Mouse (Mus musculus): ENCODE results near the gene Mkrn3. TPM values are rescaled to one million over a fixed set of nuclear protein-coding genes. Genes with fewer than 3 reads are reported as not detected.

Gene Mkrn3
- polyA plus RNA-seq, 1 experiment from 2014 or later = 23.8 TPM

DNA sequence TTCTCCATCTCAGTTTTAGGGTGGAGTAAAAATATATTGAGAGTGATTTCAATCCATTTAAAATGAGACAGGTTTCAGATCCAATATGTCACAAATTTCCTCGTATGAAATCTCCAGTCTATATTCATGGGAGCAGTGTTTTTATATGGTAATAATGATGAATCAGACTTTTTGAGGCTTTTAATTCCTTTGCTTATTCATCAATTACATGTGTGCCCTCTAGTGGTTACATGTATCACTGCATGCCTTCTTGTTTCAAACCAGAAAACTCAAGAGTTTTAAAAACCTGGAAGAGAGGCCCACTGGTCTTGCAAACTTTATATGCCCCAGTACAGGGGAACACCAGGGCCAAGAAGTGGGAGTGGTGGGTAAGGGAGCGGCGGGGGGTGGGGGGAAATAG lies 13.3 kb upstream of the Mkrn3 start:
- ATAC-seq = no peak
- WGBS = 32% methylated on average over 3 of the region's 3 CpGs
- no peaks in the 10 kb centered on the region; the same call in 1 of the 2 replicates for H3K9me3 ChIP-seq (ENCODE audit: control insufficient read depth, low read length)

DNA sequence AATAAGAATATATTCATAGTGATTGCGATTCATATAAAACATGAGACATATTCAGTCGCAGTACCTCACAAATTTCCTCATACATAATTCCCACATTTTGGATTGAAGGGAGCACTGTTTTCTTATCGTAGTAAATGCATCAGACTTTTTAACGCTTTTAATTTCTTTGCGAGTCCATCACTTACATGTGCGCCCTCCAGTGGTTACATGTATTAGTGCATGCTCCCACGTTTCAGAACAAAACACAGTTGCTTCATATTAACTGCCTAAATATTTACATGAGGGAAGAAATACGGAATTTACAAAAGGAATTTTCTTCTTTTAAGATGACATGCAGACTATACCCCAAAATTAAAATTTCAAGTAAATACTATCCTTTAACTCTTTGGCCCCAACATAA lies 8.4 kb upstream of the Mkrn3 start:
- Histone ChIP-seq H3K9me3 (ENCODE audit: control insufficient read depth, low read length) (no peaks in the 10 kb centered on the region; the same call in 1 of the 2 replicates), H3K27ac (ENCODE audit: low read depth, low read length) (no peak overlapping the region), H3K9ac (ENCODE audit: low read depth, low read length) (no peak overlapping the region), H3K36me3 (ENCODE audit: control insufficient read depth, insufficient read depth, low read length) (no peaks in the 10 kb centered on the region), H3K4me2 (ENCODE audit: low read length) (peak overlapping the region; percentile 36; the same call in 1 of the 2 replicates), H3K27me3 (replicated peaks; ENCODE audit: control insufficient read depth, insufficient read depth, low read length) (no peaks in the 10 kb centered on the region), H3K4me1 (ENCODE audit: control insufficient read depth, insufficient read depth, low read depth, low read length) (no peaks in the 10 kb centered on the region), H3K4me3 (ENCODE audit: low read length) (no peak overlapping the region)
- ATAC-seq = no peak
- 23% methylated on average over 8 of the region's 8 CpGs for WGBS

More for the DNA sequence above, 13.3 kb upstream of the Mkrn3 start:
- no peak overlapping the region for H3K4me3 ChIP-seq (ENCODE audit: low read length)
- H3K4me1 ChIP-seq (ENCODE audit: control insufficient read depth, insufficient read depth, low read depth, low read length) = no peaks in the 10 kb centered on the region
- no peak overlapping the region for H3K9ac ChIP-seq (ENCODE audit: low read depth, low read length)
- no peaks in the 10 kb centered on the region for H3K36me3 ChIP-seq (ENCODE audit: control insufficient read depth, insufficient read depth, low read length)
- H3K27ac ChIP-seq (ENCODE audit: low read depth, low read length) = no peak overlapping the region
- no peak overlapping the region for H3K4me2 ChIP-seq (ENCODE audit: low read length)
- H3K27me3 ChIP-seq (replicated peaks; ENCODE audit: control insufficient read depth, insufficient read depth, low read length) = no peaks in the 10 kb centered on the region

DNA sequence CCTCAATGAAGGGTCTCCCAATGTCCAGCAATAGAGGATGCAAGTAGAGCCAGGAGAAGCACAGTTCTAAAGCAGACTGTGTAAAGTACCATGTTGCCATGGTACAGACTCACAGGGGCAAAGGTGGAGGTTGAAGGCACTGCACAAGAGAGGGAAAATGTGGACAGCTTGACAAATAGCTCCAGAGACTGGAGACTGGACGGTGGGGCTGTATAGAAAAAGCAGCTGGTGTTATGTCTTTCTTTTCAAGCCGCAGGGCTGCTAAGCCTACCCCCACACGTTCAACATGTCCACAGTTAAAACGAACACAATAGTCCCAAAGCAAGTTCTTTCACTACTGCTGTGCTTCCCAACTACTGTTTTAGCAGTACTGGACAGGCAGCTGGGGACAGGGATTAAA lies 3.3 kb upstream of the Mkrn3 start:
- Histone ChIP-seq H3K4me1 (ENCODE audit: control insufficient read depth, insufficient read depth, low read depth, low read length) (no peaks in the 10 kb centered on the region), H3K4me2 (ENCODE audit: low read length) (no peak overlapping the region), H3K36me3 (ENCODE audit: control insufficient read depth, insufficient read depth, low read length) (no peaks in the 10 kb centered on the region), H3K9me3 (ENCODE audit: control insufficient read depth, low read length) (no peaks in the 10 kb centered on the region), H3K27ac (ENCODE audit: low read depth, low read length) (no peak overlapping the region), H3K4me3 (ENCODE audit: low read length) (no peak overlapping the region), H3K9ac (ENCODE audit: low read depth, low read length) (no peak overlapping the region), H3K27me3 (replicated peaks; ENCODE audit: control insufficient read depth, insufficient read depth, low read length) (no peaks in the 10 kb centered on the region)
- no peak for ATAC-seq
- 13% methylated on average over 4 of the region's 4 CpGs for WGBS

DNA sequence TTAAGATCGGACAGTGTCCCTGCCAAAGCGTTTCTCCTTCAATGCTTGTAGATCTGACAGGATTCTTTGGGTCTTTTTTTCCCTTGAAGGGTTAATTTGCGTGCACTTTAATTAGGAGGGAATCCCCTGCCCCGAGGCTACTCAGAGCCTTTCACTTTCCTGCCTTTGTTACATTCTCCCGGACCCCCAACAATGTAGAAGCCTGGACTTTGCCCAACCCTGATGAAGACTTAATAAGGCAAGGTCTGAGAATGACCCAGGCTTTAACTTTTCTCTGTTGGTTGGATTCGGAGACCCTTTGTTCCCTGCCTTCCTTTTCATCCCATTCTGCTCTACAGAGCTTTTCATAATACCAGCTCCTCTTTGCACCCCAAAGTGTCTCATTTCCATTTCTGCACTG lies 627 bp upstream of the Mkrn3 start:
- H3K27me3 ChIP-seq (replicated peaks; ENCODE audit: control insufficient read depth, insufficient read depth, low read length) = no peaks in the 10 kb centered on the region
- H3K27ac ChIP-seq (ENCODE audit: low read depth, low read length) = peak overlapping the region; percentile 81
- H3K4me2 ChIP-seq (ENCODE audit: low read length) = peak overlapping the region; percentile 33
- peaks cover 4% of the 10 kb centered on the region; the same call in 1 of the 2 replicates for H3K4me1 ChIP-seq (ENCODE audit: control insufficient read depth, insufficient read depth, low read depth, low read length)
- ATAC-seq = no peak
- H3K9ac ChIP-seq (ENCODE audit: low read depth, low read length) = peak overlapping the region; percentile 20
- no peaks in the 10 kb centered on the region; the same call in 1 of the 2 replicates for H3K9me3 ChIP-seq (ENCODE audit: control insufficient read depth, low read length)
- 49% methylated on average over 6 of the region's 6 CpGs for WGBS
- H3K36me3 ChIP-seq (ENCODE audit: control insufficient read depth, insufficient read depth, low read length) = no peaks in the 10 kb centered on the region
- H3K4me3 ChIP-seq (ENCODE audit: low read length) = peak overlapping the region; percentile 52

DNA sequence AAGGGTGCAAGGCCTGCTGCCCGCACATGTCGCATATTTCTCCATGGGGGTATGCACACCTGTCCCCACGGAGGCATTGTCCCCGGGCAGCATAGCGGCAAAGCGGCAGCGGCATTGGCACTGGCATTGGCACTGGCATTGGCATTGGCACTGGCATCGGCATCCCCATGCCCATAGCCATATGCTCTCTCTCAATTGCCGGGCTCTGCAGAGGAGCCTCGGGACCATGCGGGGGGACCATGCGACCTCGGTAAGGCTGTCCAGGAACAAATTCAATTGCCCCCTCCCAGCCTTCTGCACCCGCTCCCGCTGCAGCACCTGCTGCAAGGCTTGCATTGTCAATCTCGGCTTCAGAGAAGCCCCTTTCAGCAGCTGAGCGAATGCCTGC lies 840 bp downstream of the Mkrn3 start:
- whole genome bisulfite sequencing = 42% methylated on average over 17 of the region's 17 CpGs
- Histone ChIP-seq H3K36me3 (ENCODE audit: control insufficient read depth, insufficient read depth, low read length) (no peaks in the 10 kb centered on the region), H3K27me3 (replicated peaks; ENCODE audit: control insufficient read depth, insufficient read depth, low read length) (no peaks in the 10 kb centered on the region), H3K4me3 (ENCODE audit: low read length) (peak overlapping the region; percentile 52), H3K9ac (ENCODE audit: low read depth, low read length) (peak overlapping the region; percentile 64), H3K4me2 (ENCODE audit: low read length) (peak overlapping the region; percentile 68), H3K4me1 (ENCODE audit: control insufficient read depth, insufficient read depth, low read depth, low read length) (peaks cover 4% of the 10 kb centered on the region; the same call in 1 of the 2 replicates), H3K27ac (ENCODE audit: low read depth, low read length) (peak overlapping the region; percentile 69), H3K9me3 (ENCODE audit: control insufficient read depth, low read length) (no peaks in the 10 kb centered on the region; the same call in 1 of the 2 replicates)
- no peak for ATAC-seq

DNA sequence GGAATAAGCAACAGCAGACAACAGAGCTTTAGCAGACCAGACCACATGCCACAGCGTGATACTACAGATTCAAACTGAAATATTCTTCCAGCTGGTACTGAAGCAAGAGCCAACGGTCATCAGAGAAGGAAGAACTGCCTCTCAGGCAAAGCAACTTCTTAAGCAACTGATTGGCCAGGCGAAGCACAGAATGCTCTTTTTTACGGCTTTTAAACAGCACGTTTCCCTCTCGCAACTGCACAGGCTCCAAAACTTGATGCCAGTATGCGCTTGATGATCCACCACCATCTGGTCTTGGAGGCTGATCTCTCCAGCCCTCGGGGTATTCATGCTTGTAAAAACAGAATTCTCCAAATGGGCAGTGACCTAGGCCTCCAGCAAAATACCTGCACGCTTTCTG lies 1.6 kb downstream of the Mkrn3 start:
- no peak for ATAC-seq
- no peaks in the 10 kb centered on the region; the same call in 1 of the 2 replicates for H3K9me3 ChIP-seq (ENCODE audit: control insufficient read depth, low read length)
- no peaks in the 10 kb centered on the region for H3K36me3 ChIP-seq (ENCODE audit: control insufficient read depth, insufficient read depth, low read length)
- peak overlapping the region; percentile 52 for H3K4me3 ChIP-seq (ENCODE audit: low read length)
- H3K4me1 ChIP-seq (ENCODE audit: control insufficient read depth, insufficient read depth, low read depth, low read length) = peaks cover 4% of the 10 kb centered on the region; the same call in 1 of the 2 replicates
- 48% methylated on average over 9 of the region's 9 CpGs for WGBS
- peak overlapping the region; percentile 64 for H3K9ac ChIP-seq (ENCODE audit: low read depth, low read length)
- H3K27me3 ChIP-seq (replicated peaks; ENCODE audit: control insufficient read depth, insufficient read depth, low read length) = no peaks in the 10 kb centered on the region
- H3K4me2 ChIP-seq (ENCODE audit: low read length) = peak overlapping the region; percentile 68
- H3K27ac ChIP-seq (ENCODE audit: low read depth, low read length) = no peak overlapping the region; the same call in 1 of the 2 replicates

DNA sequence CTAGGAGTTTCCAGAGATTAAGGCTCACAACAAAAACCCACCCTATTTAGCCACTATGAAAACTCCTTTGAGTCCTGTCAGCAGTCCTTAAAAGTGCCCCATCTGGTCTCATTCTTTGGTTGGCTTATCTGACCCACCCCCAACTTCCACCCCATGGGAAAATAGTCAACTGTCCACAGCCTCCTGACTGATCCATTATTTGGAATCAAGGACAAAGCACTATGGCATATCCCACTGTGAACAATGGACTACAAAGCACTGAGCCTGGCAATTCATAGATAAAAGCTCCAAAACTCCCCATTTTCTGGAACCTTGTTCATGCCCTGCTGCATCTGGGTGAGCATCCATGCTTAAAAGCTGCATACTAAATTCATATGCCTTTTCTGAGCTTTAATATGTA lies 3.8 kb downstream of the Mkrn3 start:
- H3K4me3 ChIP-seq (ENCODE audit: low read length) = no peak overlapping the region
- no peak for ATAC-seq
- H3K4me1 ChIP-seq (ENCODE audit: control insufficient read depth, insufficient read depth, low read depth, low read length) = peaks cover 4% of the 10 kb centered on the region; the same call in 1 of the 2 replicates
- H3K36me3 ChIP-seq (ENCODE audit: control insufficient read depth, insufficient read depth, low read length) = no peaks in the 10 kb centered on the region
- peak overlapping the region; percentile 12; the same call in 1 of the 2 replicates for H3K4me2 ChIP-seq (ENCODE audit: low read length)
- no peak overlapping the region for H3K27ac ChIP-seq (ENCODE audit: low read depth, low read length)
- no peaks in the 10 kb centered on the region for H3K27me3 ChIP-seq (replicated peaks; ENCODE audit: control insufficient read depth, insufficient read depth, low read length)
- H3K9me3 ChIP-seq (ENCODE audit: control insufficient read depth, low read length) = no peaks in the 10 kb centered on the region; the same call in 1 of the 2 replicates
- H3K9ac ChIP-seq (ENCODE audit: low read depth, low read length) = no peak overlapping the region

DNA sequence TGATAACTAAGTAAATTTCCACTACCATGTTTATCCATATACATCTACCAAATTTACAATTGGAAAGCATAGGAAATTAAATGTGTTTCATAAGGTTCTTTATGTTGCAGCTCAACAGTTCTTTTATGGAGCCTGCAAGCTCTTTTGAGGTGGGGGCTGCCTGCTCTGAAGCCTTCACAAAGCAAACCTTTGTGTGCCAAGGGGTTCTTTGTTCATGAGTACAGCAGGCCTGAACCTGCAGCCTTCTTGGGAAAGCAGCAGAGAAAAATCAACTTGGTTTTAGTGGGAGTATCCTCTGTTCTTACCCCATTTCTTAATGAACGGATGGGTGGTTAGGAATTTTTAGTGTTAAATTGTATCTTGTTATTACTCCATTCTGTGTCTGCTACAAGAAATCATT lies 4.7 kb downstream of the Mkrn3 start:
- H3K27ac ChIP-seq (ENCODE audit: low read depth, low read length) = no peak overlapping the region
- ATAC-seq = no peak
- no peak overlapping the region for H3K4me3 ChIP-seq (ENCODE audit: low read length)
- H3K27me3 ChIP-seq (replicated peaks; ENCODE audit: control insufficient read depth, insufficient read depth, low read length) = no peaks in the 10 kb centered on the region
- WGBS = 43% methylated on average over 1 of the region's 1 CpGs
- no peaks in the 10 kb centered on the region for H3K36me3 ChIP-seq (ENCODE audit: control insufficient read depth, insufficient read depth, low read length)
- no peaks in the 10 kb centered on the region; the same call in 1 of the 2 replicates for H3K9me3 ChIP-seq (ENCODE audit: control insufficient read depth, low read length)
- H3K4me1 ChIP-seq (ENCODE audit: control insufficient read depth, insufficient read depth, low read depth, low read length) = peaks cover 4% of the 10 kb centered on the region; the same call in 1 of the 2 replicates
- no peak overlapping the region for H3K4me2 ChIP-seq (ENCODE audit: low read length)
- no peak overlapping the region for H3K9ac ChIP-seq (ENCODE audit: low read depth, low read length)

DNA sequence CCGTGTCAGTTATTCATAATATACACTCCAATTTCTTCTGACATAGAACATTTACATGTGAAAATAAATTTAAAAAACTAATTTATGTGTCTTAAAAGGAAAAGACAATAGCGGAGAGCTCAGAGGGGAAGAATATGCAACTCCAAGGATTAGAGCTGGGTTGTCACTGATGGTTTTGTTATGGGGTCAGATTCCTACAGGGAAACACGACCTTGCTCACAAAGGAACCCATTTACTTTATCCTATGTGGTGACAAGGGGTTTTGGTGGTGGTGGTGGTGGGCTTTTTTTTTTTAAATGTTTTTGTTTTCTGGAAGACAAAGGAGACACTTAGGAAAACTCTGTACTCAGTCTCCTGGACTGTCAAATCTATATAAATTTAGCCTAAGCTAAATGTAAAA lies 12.1 kb downstream of the Mkrn3 start:
- no peaks in the 10 kb centered on the region for H3K36me3 ChIP-seq (ENCODE audit: control insufficient read depth, insufficient read depth, low read length)
- H3K27ac ChIP-seq (ENCODE audit: low read depth, low read length) = no peak overlapping the region
- H3K9me3 ChIP-seq (ENCODE audit: control insufficient read depth, low read length) = peaks cover 4% of the 10 kb centered on the region; the same call in 1 of the 2 replicates
- ATAC-seq = no peak
- H3K4me3 ChIP-seq (ENCODE audit: low read length) = no peak overlapping the region
- no peak overlapping the region for H3K9ac ChIP-seq (ENCODE audit: low read depth, low read length)
- H3K27me3 ChIP-seq (replicated peaks; ENCODE audit: control insufficient read depth, insufficient read depth, low read length) = no peaks in the 10 kb centered on the region
- 39% methylated on average over 3 of the region's 3 CpGs for WGBS
- no peak overlapping the region for H3K4me2 ChIP-seq (ENCODE audit: low read length)
- H3K4me1 ChIP-seq (ENCODE audit: control insufficient read depth, insufficient read depth, low read depth, low read length) = no peaks in the 10 kb centered on the region
